Mouse (Mus musculus) spleen, adult 2 months (tissue): ENCODE data around the gene Prr7.

Experiments
- CTCF ChIP-seq: fragments of 200-500 bp; IDR thresholded peaks from 2 replicates; pipeline ENCODE4 v1.5.1; 2011; ENCODE audit warnings: mild to moderate bottlenecking, inconsistent platforms; ENCODE audit not compliant: insufficient read depth, insufficient read length, insufficient replicate concordance; ENCODE audit errors: extremely low read depth
- POLR2A ChIP-seq: fragments of 200-500 bp; IDR thresholded peaks from 2 replicates; pipeline ENCODE4 v1.6.1; 2011; ENCODE audit warnings: low read depth, low read length, inconsistent platforms

GRCm38 (mm10) chr13:55513111-55513748 is 49.2 kb downstream of the Prr7 start, which contains the start of gene Pdlim7:
- TF ChIP-seq CTCF (peak; percentile 90), POLR2A (peak; percentile 88)
